Mouse (Mus musculus) forebrain, embryonic 10.5 days (tissue): ENCODE measurements around the gene Cby3. TPM values are rescaled to one million over a fixed set of nuclear protein-coding genes. Genes with fewer than 3 reads are reported as not detected.
"Not testable (repeated sequence)": the region's sequence is repeated elsewhere in the genome, so short reads cannot be mapped to it uniquely, and the experiment has no call there.

ENCODE experiments used
- DNase-seq: peaks from one replicate; pipeline ENCODE4 v3.0.0-alpha.2; 2017; ENCODE audit warnings: low spot score; ENCODE audit errors: extremely low spot score
- H3K27ac ChIP-seq: fragments of 300-500 bp; sonication (generic); 2 replicates; pipeline ENCODE4 v1.5.1; 2016; ENCODE audit warnings: mild to moderate bottlenecking
- H3K27me3 ChIP-seq: fragments of 300-500 bp; sonication (generic); 2 replicates; pipeline ENCODE4 v1.6.1; 2016; ENCODE audit warnings: mild to moderate bottlenecking; ENCODE audit not compliant: poor library complexity, severe bottlenecking
- H3K36me3 ChIP-seq: fragments of 300-500 bp; sonication (generic); replicated peaks from 2 replicates; pipeline ENCODE4 v1.6.1; 2016; ENCODE audit warnings: mild to moderate bottlenecking, moderate library complexity
- H3K4me1 ChIP-seq: fragments of 300-500 bp; sonication (generic); 2 replicates; pipeline ENCODE4 v1.6.1; 2016
- H3K4me3 ChIP-seq: fragments of 300-500 bp; sonication (generic); 2 replicates; pipeline ENCODE4 v1.5.1; 2016; ENCODE audit warnings: mild to moderate bottlenecking, moderate library complexity
- H3K9me3 ChIP-seq: fragments of 300-500 bp; sonication (generic); 2 replicates; pipeline ENCODE4 v1.6.1; 2016; ENCODE audit warnings: mild to moderate bottlenecking, moderate library complexity
- WGBS: fragments of 180-500 bp; shearing (Covaris S2); methylation state at CpG from one replicate; pipeline ENCODE4 v1.1.7; 2016; 5-methylcytosine and 5-hydroxymethylcytosine counted together
- polyA plus RNA-seq: library from polyadenylated mRNA; unstranded; fragments of >200 nt; fragmentation: Nextera tagmentation; extraction: Ambion mirVana; gene quantifications from 2 replicates; pipeline ENCODE4 v1.2.1, GENCODE M21; 2016

Cby3 gene
- polyA plus RNA-seq: 0.23 and 0.57 TPM in 2 replicates

DNA sequence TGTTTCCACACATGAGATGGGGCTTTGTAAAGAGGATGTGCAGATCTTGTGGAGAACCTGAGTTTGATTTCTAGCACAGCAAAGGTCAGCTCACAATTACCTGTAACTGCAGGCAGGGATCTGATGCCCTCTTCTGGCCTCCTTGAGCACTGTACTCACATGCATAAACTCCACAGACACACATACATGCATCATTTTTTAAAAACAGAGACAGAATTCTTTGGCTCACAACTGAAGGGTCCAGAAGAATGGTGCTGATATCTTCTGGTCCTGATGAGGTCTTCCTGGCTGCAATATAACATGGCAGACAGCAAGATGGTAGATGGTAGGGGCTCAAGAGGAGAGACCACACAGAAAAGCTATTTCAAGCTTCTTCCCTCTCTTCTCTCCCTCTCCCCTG lies at the start of gene Cby3:
Gene Cby3, plus strand, starts transcription at position 301 of the 400 bp plus-strand sequence.
- Histone ChIP-seq H3K27me3 (peaks cover 21% of the 10 kb centered on the region), H3K9me3 (no peaks in the 10 kb centered on the region), H3K4me1 (peaks cover 5% of the 10 kb centered on the region), H3K27ac (no peak within 1 kb of the TSS), H3K36me3 (no peaks in the 10 kb centered on the region), H3K4me3 (no peak within 1 kb of the TSS)
- DNase-seq: no peak

GRCm38 (mm10) chr11:50312803-50313202 lies 41.5 kb upstream of the Cby3 start:
- DNase-seq: no peak
- Histone ChIP-seq H3K36me3 (peaks cover 84% of the 10 kb centered on the region), H3K4me1 (no peaks in the 10 kb centered on the region), H3K27ac (no peak overlapping the region), H3K27me3 (no peaks in the 10 kb centered on the region), H3K4me3 (no peak overlapping the region), H3K9me3 (no peaks in the 10 kb centered on the region)
- 94% methylated on average over 2 of the region's 2 CpGs for WGBS

- not testable (repeated sequence) for DNase-seq
These were observed 34.9 kb upstream of the Cby3 start for GRCm38 (mm10) chr11:50319343-50319742.

GRCm38 (mm10) chr11:50321239-50321638 lies 33.0 kb upstream of the Cby3 start:
- H3K4me3 ChIP-seq: no peak overlapping the region
- peaks cover 32% of the 10 kb centered on the region for H3K4me1 ChIP-seq
- no peak overlapping the region for H3K27ac ChIP-seq
- peaks cover 49% of the 10 kb centered on the region for H3K36me3 ChIP-seq
- H3K9me3 ChIP-seq: no peaks in the 10 kb centered on the region
- 94% methylated on average over 6 of the region's 6 CpGs for WGBS
- DNase-seq: no peak
- H3K27me3 ChIP-seq: no peaks in the 10 kb centered on the region

More at GRCm38 (mm10) chr11:50319343-50319742, 34.9 kb upstream of the Cby3 start:
- not testable (repeated sequence) for H3K9me3 ChIP-seq, H3K27ac ChIP-seq, H3K27me3 ChIP-seq, H3K4me3 ChIP-seq
- peaks cover 60% of the 10 kb centered on the region for H3K36me3 ChIP-seq
- 89% methylated on average over 4 of the region's 4 CpGs for WGBS
- peaks cover 25% of the 10 kb centered on the region for H3K4me1 ChIP-seq

GRCm38 (mm10) chr11:50322345-50322744 lies 31.9 kb upstream of the Cby3 start:
- peak overlapping the region; percentile 92; the same call in 1 of the 2 replicates for H3K4me3 ChIP-seq
- H3K9me3 ChIP-seq: no peaks in the 10 kb centered on the region
- DNase-seq: no peak

GRCm38 (mm10) chr11:50323843-50324242 lies 30.4 kb upstream of the Cby3 start:
- H3K9me3 ChIP-seq: no peaks in the 10 kb centered on the region
- DNase-seq: no peak
- 64% methylated on average over 1 of the region's 1 CpGs for WGBS
- H3K27me3 ChIP-seq: no peaks in the 10 kb centered on the region
- H3K36me3 ChIP-seq: peaks cover 40% of the 10 kb centered on the region
- peak overlapping the region; percentile 92 for H3K4me3 ChIP-seq
- H3K27ac ChIP-seq: 0 out of 2 replicates have a peak overlapping the region, but pooled peaks have one; percentile 30
- peaks cover 40% of the 10 kb centered on the region for H3K4me1 ChIP-seq

More at GRCm38 (mm10) chr11:50322345-50322744, 31.9 kb upstream of the Cby3 start:
- H3K4me1 ChIP-seq: peaks cover 40% of the 10 kb centered on the region
- H3K27me3 ChIP-seq: no peaks in the 10 kb centered on the region
- H3K36me3 ChIP-seq: peaks cover 39% of the 10 kb centered on the region
- H3K27ac ChIP-seq: no peak overlapping the region

DNA sequence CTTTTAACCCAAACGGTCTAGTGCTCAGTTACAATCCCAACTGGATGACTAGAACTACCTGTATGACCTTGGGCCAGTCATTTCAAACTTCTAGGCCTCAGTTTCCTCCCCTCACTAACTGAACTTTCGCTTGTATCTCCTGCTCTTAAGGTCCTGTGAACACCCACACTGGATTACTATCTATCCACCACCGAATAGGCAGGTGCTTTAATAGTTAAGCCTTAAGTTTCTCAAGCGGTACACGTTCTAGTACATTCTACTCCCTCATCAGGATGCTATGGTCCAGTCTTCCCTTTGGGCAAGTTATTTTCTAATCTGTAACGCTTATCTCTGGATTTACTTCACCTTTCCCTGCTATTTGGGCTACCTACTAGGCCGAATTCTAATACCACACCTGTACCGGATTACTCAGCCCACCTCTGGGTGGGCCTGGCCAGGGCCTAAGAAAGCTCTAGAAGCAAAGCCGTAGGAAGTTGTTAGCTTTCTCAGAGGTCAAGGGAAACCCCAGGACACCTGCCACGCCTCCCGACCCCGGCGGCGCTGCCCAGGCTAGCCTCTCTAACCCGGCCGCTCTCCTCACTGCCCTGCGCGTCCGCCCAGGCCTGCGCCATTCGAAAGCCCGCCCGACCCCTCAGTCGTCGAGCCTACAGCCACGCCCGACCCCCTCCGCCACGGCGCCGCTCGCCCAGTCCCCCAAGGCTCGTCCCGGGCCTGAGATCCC lies 29.4 kb upstream of the Cby3 start:
- Histone ChIP-seq H3K4me1 (peaks cover 40% of the 10 kb centered on the region), H3K9me3 (no peaks in the 10 kb centered on the region), H3K27ac (peak overlapping the region; percentile 98), H3K27me3 (no peaks in the 10 kb centered on the region), H3K36me3 (peaks cover 33% of the 10 kb centered on the region), H3K4me3 (peak overlapping the region; percentile 92)
- DNase-seq: no peak
- WGBS: 2% methylated on average over 34 of the region's 34 CpGs

DNA sequence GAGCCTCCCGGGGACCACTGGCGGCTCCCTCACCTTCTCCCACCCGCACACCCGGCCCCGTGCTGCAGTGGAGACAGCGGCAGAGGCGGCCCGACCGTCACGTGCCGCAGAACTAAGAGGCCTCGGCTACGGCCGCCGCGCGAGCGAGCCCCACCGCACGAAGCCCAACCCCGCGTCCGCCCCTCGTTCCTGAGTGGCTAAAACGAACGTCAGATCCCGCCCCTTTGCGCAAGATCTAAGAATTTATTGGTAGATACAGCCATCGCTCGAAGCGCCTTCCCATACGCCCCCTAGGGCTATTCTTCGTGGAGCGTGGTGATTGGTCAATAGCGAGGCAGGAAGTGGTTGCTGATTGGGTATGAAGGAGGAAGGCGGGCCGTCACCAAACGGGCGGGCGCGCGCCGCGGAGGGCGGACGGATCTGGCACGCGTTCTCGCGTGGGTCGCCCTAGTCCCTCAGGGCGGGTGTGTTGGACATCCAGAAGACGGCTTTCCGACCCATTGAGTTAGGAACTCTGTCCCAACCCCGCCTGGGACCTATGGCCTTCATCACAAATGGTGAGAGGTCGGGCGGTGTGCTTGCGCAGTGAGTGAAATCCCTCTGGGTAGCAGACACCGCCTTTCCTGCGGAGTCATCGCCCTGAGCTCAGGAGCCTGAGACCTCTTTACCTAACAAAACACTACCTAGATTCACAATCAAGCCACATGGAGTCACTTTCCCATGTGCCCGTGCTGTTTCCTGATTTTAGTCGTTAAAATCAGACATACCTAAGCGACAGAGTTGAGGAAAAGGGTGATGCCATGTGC lies 28.6 kb upstream of the Cby3 start, which contains the start of gene Canx:
Gene Canx, minus strand, starts transcription at position 178 of the 806 bp plus-strand sequence.
- Histone ChIP-seq H3K36me3 (peaks cover 28% of the 10 kb centered on the region), H3K4me3 (peak within 1 kb of the TSS; percentile 92), H3K4me1 (peaks cover 40% of the 10 kb centered on the region), H3K27me3 (no peaks in the 10 kb centered on the region), H3K27ac (peak within 1 kb of the TSS; percentile 98), H3K9me3 (no peaks in the 10 kb centered on the region)
- under 1% methylated on average over 64 of the region's 64 CpGs for WGBS
- peak; percentile 100 for DNase-seq

GRCm38 (mm10) chr11:50326302-50326966 lies 27.8 kb upstream of the Cby3 start:
- Histone ChIP-seq H3K27me3 (no peaks in the 10 kb centered on the region), H3K27ac (peak overlapping the region; percentile 98), H3K9me3 (no peaks in the 10 kb centered on the region), H3K4me1 (peaks cover 40% of the 10 kb centered on the region), H3K36me3 (peaks cover 28% of the 10 kb centered on the region), H3K4me3 (peak overlapping the region; percentile 92)
- 12% methylated on average over 7 of the region's 7 CpGs for WGBS
- no peak for DNase-seq

- Histone ChIP-seq H3K27ac (no peak overlapping the region), H3K4me3 (no peak overlapping the region), H3K36me3 (peaks cover 21% of the 10 kb centered on the region), H3K9me3 (no peaks in the 10 kb centered on the region), H3K27me3 (no peaks in the 10 kb centered on the region), H3K4me1 (peaks cover 26% of the 10 kb centered on the region)
- no peak for DNase-seq
- 93% methylated on average over 3 of the region's 3 CpGs for WGBS
These were observed 26.1 kb upstream of the Cby3 start for GRCm38 (mm10) chr11:50328075-50328625.

DNA sequence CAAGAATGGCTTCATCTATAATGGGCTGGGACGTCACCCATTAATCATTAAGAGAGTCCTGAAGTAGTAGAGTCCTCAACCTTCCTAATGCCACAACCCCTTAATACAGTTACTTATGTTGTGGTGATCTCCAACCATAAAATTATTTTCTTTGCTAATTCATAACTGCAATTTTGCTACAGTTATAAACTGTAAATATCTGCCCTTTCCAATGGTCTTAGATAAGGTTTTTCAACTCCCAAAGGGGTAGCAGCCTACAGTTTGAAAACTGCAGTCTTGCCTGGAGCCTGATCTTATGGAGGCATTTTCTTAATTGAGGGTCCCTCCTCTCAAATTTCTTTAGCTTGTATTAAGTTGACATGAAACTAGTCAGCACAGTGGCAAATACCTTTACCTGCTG lies 24.9 kb upstream of the Cby3 start:
- Histone ChIP-seq H3K9me3 (no peaks in the 10 kb centered on the region), H3K4me1 (peaks cover 14% of the 10 kb centered on the region), H3K36me3 (peaks cover 14% of the 10 kb centered on the region), H3K27me3 (no peaks in the 10 kb centered on the region), H3K4me3 (no peak overlapping the region), H3K27ac (no peak overlapping the region)
- DNase-seq: no peak
- 90% methylated on average over 1 of the region's 1 CpGs for WGBS

GRCm38 (mm10) chr11:50333181-50333580 lies 21.1 kb upstream of the Cby3 start:
- no peak overlapping the region for H3K4me3 ChIP-seq
- H3K4me1 ChIP-seq: no peaks in the 10 kb centered on the region
- H3K9me3 ChIP-seq: no peaks in the 10 kb centered on the region
- H3K36me3 ChIP-seq: peaks cover 10% of the 10 kb centered on the region
- DNase-seq: no peak
- H3K27me3 ChIP-seq: no peaks in the 10 kb centered on the region
- WGBS: 90% methylated on average over 3 of the region's 3 CpGs
- no peak overlapping the region for H3K27ac ChIP-seq
